Mouse (Mus musculus): ENCODE results near the gene Ankrd33.

GRCm38 (mm10) chr15:101084499-101084898, 31.1 kb upstream of the Ankrd33 start:
- TF ChIP-seq POLR2A (IDR thresholded peaks at IDR 0.05; ENCODE audit: borderline replicate concordance, low read depth, low read length) (no peak), CTCF (IDR thresholded peaks at IDR 0.05; ENCODE audit: low read depth, low read length) (no peak)
